Mouse (Mus musculus): ENCODE data around the gene Gm49378. TPM values are rescaled to one million over a fixed set of nuclear protein-coding genes. Genes with fewer than 3 reads are reported as not detected.

Gm49378 gene
- polyA plus RNA-seq, 1 experiment from 2014 or later = 1.9 TPM

GRCm38 (mm10) chr14:55641291-55641690 lies 3.6 kb upstream of the Gm49378 start:
- peaks cover 19% of the 10 kb centered on the region for H3K4me1 ChIP-seq (replicated peaks; ENCODE audit: control insufficient read depth, insufficient read depth, low read length)
- no peaks in the 10 kb centered on the region for H3K9me3 ChIP-seq (ENCODE audit: control insufficient read depth, low read length)
- no peak overlapping the region for H3K9ac ChIP-seq (ENCODE audit: low read length)
- peaks cover 53% of the 10 kb centered on the region for H3K36me3 ChIP-seq (ENCODE audit: control insufficient read depth, insufficient read depth, low read length)
- H3K27ac ChIP-seq (ENCODE audit: low read depth) = no peak overlapping the region
- 95% methylated on average over 13 of the region's 13 CpGs for WGBS
- no peak overlapping the region for H3K4me3 ChIP-seq (ENCODE audit: low read depth, low read length)
- H3K4me2 ChIP-seq (ENCODE audit: low read length) = no peak overlapping the region
- DNase-seq (ENCODE audit: low spot score) (no peak), ATAC-seq (replicated peaks; ENCODE audit: low FRiP score, low TSS enrichment, low read depth) (no peak)
- H3K27me3 ChIP-seq (replicated peaks; ENCODE audit: control insufficient read depth, insufficient read depth, low read length) = no peaks in the 10 kb centered on the region

GRCm38 (mm10) chr14:55640816-55641215 lies 3.1 kb upstream of the Gm49378 start:
- no peak for ATAC-seq (replicated peaks; ENCODE audit: low FRiP score, low TSS enrichment, low read depth)
- WGBS = 95% methylated on average over 14 of the region's 14 CpGs

GRCm38 (mm10) chr14:55635523-55636007 lies 2.1 kb downstream of the Gm49378 start, which contains the start of gene Ipo4:
TSS of gene Ipo4 (minus strand) at chr14:55635957.
- Histone ChIP-seq H3K4me3 (ENCODE audit: low read depth, low read length) (peak within 1 kb of the TSS; percentile 66), H3K4me1 (replicated peaks; ENCODE audit: control insufficient read depth, insufficient read depth, low read length) (peaks cover 3% of the 10 kb centered on the region; the same call in 1 of the 2 replicates), H3K9ac (ENCODE audit: low read length) (peak within 1 kb of the TSS; percentile 58), H3K27ac (ENCODE audit: low read depth) (no peak within 1 kb of the TSS), H3K27me3 (replicated peaks; ENCODE audit: control insufficient read depth, insufficient read depth, low read length) (no peaks in the 10 kb centered on the region), H3K9me3 (ENCODE audit: control insufficient read depth, low read length) (no peaks in the 10 kb centered on the region), H3K36me3 (ENCODE audit: control insufficient read depth, insufficient read depth, low read length) (peaks cover 78% of the 10 kb centered on the region), H3K4me2 (ENCODE audit: low read length) (peak within 1 kb of the TSS; percentile 81)
- DNase-seq (ENCODE audit: low spot score) (peak; percentile 91), ATAC-seq (replicated peaks; ENCODE audit: low FRiP score, low TSS enrichment, low read depth) (peak; percentile 80)
- 2% methylated on average over 27 of the region's 33 CpGs for WGBS

More at GRCm38 (mm10) chr14:55640816-55641215, 3.1 kb upstream of the Gm49378 start:
- Histone ChIP-seq H3K4me1 (replicated peaks; ENCODE audit: control insufficient read depth, insufficient read depth, low read length) (peaks cover 21% of the 10 kb centered on the region), H3K4me2 (ENCODE audit: low read length) (no peak overlapping the region), H3K27me3 (replicated peaks; ENCODE audit: control insufficient read depth, insufficient read depth, low read length) (no peaks in the 10 kb centered on the region), H3K9me3 (ENCODE audit: control insufficient read depth, low read length) (no peaks in the 10 kb centered on the region), H3K36me3 (ENCODE audit: control insufficient read depth, insufficient read depth, low read length) (peaks cover 52% of the 10 kb centered on the region), H3K9ac (ENCODE audit: low read length) (no peak overlapping the region), H3K27ac (ENCODE audit: low read depth) (no peak overlapping the region), H3K4me3 (ENCODE audit: low read depth, low read length) (no peak overlapping the region)
- DNase-seq (ENCODE audit: low spot score) = no peak

- Histone ChIP-seq H3K4me3 (ENCODE audit: low read depth, low read length) (peak overlapping the region; percentile 66), H3K36me3 (ENCODE audit: control insufficient read depth, insufficient read depth, low read length) (peaks cover 78% of the 10 kb centered on the region), H3K4me2 (ENCODE audit: low read length) (peak overlapping the region; percentile 81), H3K4me1 (replicated peaks; ENCODE audit: control insufficient read depth, insufficient read depth, low read length) (peaks cover 3% of the 10 kb centered on the region; the same call in 1 of the 2 replicates), H3K9me3 (ENCODE audit: control insufficient read depth, low read length) (no peaks in the 10 kb centered on the region), H3K27me3 (replicated peaks; ENCODE audit: control insufficient read depth, insufficient read depth, low read length) (no peaks in the 10 kb centered on the region), H3K27ac (ENCODE audit: low read depth) (no peak overlapping the region), H3K9ac (ENCODE audit: low read length) (peak overlapping the region; percentile 58)
- DNase-seq (ENCODE audit: low spot score) (no peak), ATAC-seq (replicated peaks; ENCODE audit: low FRiP score, low TSS enrichment, low read depth) (peak; percentile 44)
- whole genome bisulfite sequencing = 4% methylated on average over 23 of the region's 23 CpGs
Measured at GRCm38 (mm10) chr14:55634874-55635522, 2.7 kb downstream of the Gm49378 start.

- Histone ChIP-seq H3K9me3 (ENCODE audit: control insufficient read depth, low read length) (no peaks in the 10 kb centered on the region), H3K4me2 (ENCODE audit: low read length) (no peak overlapping the region), H3K27ac (ENCODE audit: low read depth) (no peak overlapping the region), H3K27me3 (replicated peaks; ENCODE audit: control insufficient read depth, insufficient read depth, low read length) (no peaks in the 10 kb centered on the region), H3K9ac (ENCODE audit: low read length) (no peak overlapping the region), H3K36me3 (ENCODE audit: control insufficient read depth, insufficient read depth, low read length) (peaks cover 97% of the 10 kb centered on the region), H3K4me3 (ENCODE audit: low read depth, low read length) (no peak overlapping the region), H3K4me1 (replicated peaks; ENCODE audit: control insufficient read depth, insufficient read depth, low read length) (no peaks in the 10 kb centered on the region; the same call in 1 of the 2 replicates)
- no peak for ATAC-seq (replicated peaks; ENCODE audit: low FRiP score, low TSS enrichment, low read depth)
- 54% methylated on average over 5 of the region's 5 CpGs for WGBS
- peak; percentile 66 for DNase-seq (ENCODE audit: low spot score)
Measured at GRCm38 (mm10) chr14:55629312-55629711, 8.4 kb downstream of the Gm49378 start.

- no peak overlapping the region for H3K27ac ChIP-seq (ENCODE audit: low read depth)
- H3K27me3 ChIP-seq (replicated peaks; ENCODE audit: control insufficient read depth, insufficient read depth, low read length) = no peaks in the 10 kb centered on the region
- H3K4me1 ChIP-seq (replicated peaks; ENCODE audit: control insufficient read depth, insufficient read depth, low read length) = no peaks in the 10 kb centered on the region
- ATAC-seq (replicated peaks; ENCODE audit: low FRiP score, low TSS enrichment, low read depth) (no peak), DNase-seq (ENCODE audit: low spot score) (no peak)
- H3K36me3 ChIP-seq (ENCODE audit: control insufficient read depth, insufficient read depth, low read length) = peaks cover 93% of the 10 kb centered on the region
- H3K9me3 ChIP-seq (ENCODE audit: control insufficient read depth, low read length) = no peaks in the 10 kb centered on the region
- H3K9ac ChIP-seq (ENCODE audit: low read length) = no peak overlapping the region
- no peak overlapping the region for H3K4me3 ChIP-seq (ENCODE audit: low read depth, low read length)
- no peak overlapping the region for H3K4me2 ChIP-seq (ENCODE audit: low read length)
- WGBS = 81% methylated on average over 27 of the region's 27 CpGs
Measured at GRCm38 (mm10) chr14:55628077-55628827, 9.4 kb downstream of the Gm49378 start.

- peak overlapping the region; percentile 25 for H3K4me3 ChIP-seq (ENCODE audit: low read depth, low read length)
- DNase-seq (ENCODE audit: low spot score) (no peak), ATAC-seq (replicated peaks; ENCODE audit: low FRiP score, low TSS enrichment, low read depth) (no peak)
- H3K9ac ChIP-seq (ENCODE audit: low read length) = no peak overlapping the region
- no peaks in the 10 kb centered on the region; the same call in 1 of the 2 replicates for H3K4me1 ChIP-seq (replicated peaks; ENCODE audit: control insufficient read depth, insufficient read depth, low read length)
- H3K4me2 ChIP-seq (ENCODE audit: low read length) = peak overlapping the region; percentile 43
- H3K27me3 ChIP-seq (replicated peaks; ENCODE audit: control insufficient read depth, insufficient read depth, low read length) = no peaks in the 10 kb centered on the region
- WGBS = 43% methylated on average over 22 of the region's 22 CpGs
- H3K36me3 ChIP-seq (ENCODE audit: control insufficient read depth, insufficient read depth, low read length) = no peaks in the 10 kb centered on the region
- H3K27ac ChIP-seq (ENCODE audit: low read depth) = no peak overlapping the region
- H3K9me3 ChIP-seq (ENCODE audit: control insufficient read depth, low read length) = no peaks in the 10 kb centered on the region
Measured at GRCm38 (mm10) chr14:55618486-55619195, 19.1 kb downstream of the Gm49378 start.

GRCm38 (mm10) chr14:55617822-55618221 lies 19.9 kb downstream of the Gm49378 start, which contains the start of gene Rec8:
TSS of gene Rec8 (plus strand) at chr14:55618037.
- Histone ChIP-seq H3K4me2 (ENCODE audit: low read length) (peak within 1 kb of the TSS; percentile 43), H3K9ac (ENCODE audit: low read length) (no peak within 1 kb of the TSS), H3K9me3 (ENCODE audit: control insufficient read depth, low read length) (no peaks in the 10 kb centered on the region), H3K36me3 (ENCODE audit: control insufficient read depth, insufficient read depth, low read length) (no peaks in the 10 kb centered on the region), H3K4me3 (ENCODE audit: low read depth, low read length) (peak within 1 kb of the TSS; percentile 25), H3K27ac (ENCODE audit: low read depth) (no peak within 1 kb of the TSS), H3K27me3 (replicated peaks; ENCODE audit: control insufficient read depth, insufficient read depth, low read length) (no peaks in the 10 kb centered on the region), H3K4me1 (replicated peaks; ENCODE audit: control insufficient read depth, insufficient read depth, low read length) (no peaks in the 10 kb centered on the region; the same call in 1 of the 2 replicates)
- DNase-seq (ENCODE audit: low spot score) = peak; percentile 66
- ATAC-seq (replicated peaks; ENCODE audit: low FRiP score, low TSS enrichment, low read depth) = peak; percentile 88
- whole genome bisulfite sequencing = 8% methylated on average over 21 of the region's 21 CpGs

Data from intestine, embryonic 14.5 days (tissue).